Mouse (Mus musculus): ENCODE results near the gene Dab2.
A peak's percentile ranks its signal among the peaks of the same experiment; 100 is the strongest.

Dab2 gene

GRCm38 (mm10) chr15:6325443-6325842 lies 25.9 kb downstream of the Dab2 start:
- no peak for DNase-seq (ENCODE audit: low spot score)

- DNase-seq (ENCODE audit: low spot score) = no peak
These were observed 26.4 kb downstream of the Dab2 start for GRCm38 (mm10) chr15:6326011-6326410.

GRCm38 (mm10) chr15:6331380-6331779 lies 31.8 kb downstream of the Dab2 start:
- no peak for DNase-seq (ENCODE audit: low spot score)

- no peak for DNase-seq (ENCODE audit: low spot score)
These were observed 35.1 kb downstream of the Dab2 start for GRCm38 (mm10) chr15:6334664-6335206.

- DNase-seq (ENCODE audit: low spot score) = no peak
These were observed 40.2 kb downstream of the Dab2 start for GRCm38 (mm10) chr15:6339767-6340166.

- no peak for DNase-seq (ENCODE audit: low spot score)
These were observed 40.8 kb downstream of the Dab2 start for GRCm38 (mm10) chr15:6340347-6340746.

- DNase-seq (ENCODE audit: low spot score) = no peak
These were observed 41.8 kb downstream of the Dab2 start for GRCm38 (mm10) chr15:6341427-6341826.

- DNase-seq (ENCODE audit: low spot score) = no peak
These were observed 54.3 kb downstream of the Dab2 start for GRCm38 (mm10) chr15:6353901-6354300.

GRCm38 (mm10) chr15:6359859-6360258 lies 60.3 kb downstream of the Dab2 start:
- DNase-seq (ENCODE audit: low spot score) = no peak

GRCm38 (mm10) chr15:6369974-6370373 lies 70.4 kb downstream of the Dab2 start:
- DNase-seq (ENCODE audit: low spot score) = no peak

GRCm38 (mm10) chr15:6371486-6371885 lies 71.9 kb downstream of the Dab2 start:
- DNase-seq (ENCODE audit: low spot score) = no peak

- DNase-seq (ENCODE audit: low spot score) = no peak
These were observed 75.4 kb downstream of the Dab2 start for GRCm38 (mm10) chr15:6375016-6375415.

- no peak for DNase-seq (ENCODE audit: low spot score)
These were observed 76.4 kb downstream of the Dab2 start for GRCm38 (mm10) chr15:6376001-6376400.

- DNase-seq (ENCODE audit: low spot score) = no peak
These were observed 77.2 kb downstream of the Dab2 start for GRCm38 (mm10) chr15:6376785-6377184.

GRCm38 (mm10) chr15:6384027-6384426 lies 84.4 kb downstream of the Dab2 start:
- DNase-seq (ENCODE audit: low spot score) = no peak

GRCm38 (mm10) chr15:6385241-6385640 lies 85.7 kb downstream of the Dab2 start:
- no peak for DNase-seq (ENCODE audit: low spot score)

GRCm38 (mm10) chr15:6386159-6386951 lies 86.8 kb downstream of the Dab2 start:
- DNase-seq (ENCODE audit: low spot score) = peak; percentile 84

GRCm38 (mm10) chr15:6386961-6387728 lies 87.6 kb downstream of the Dab2 start:
- no peak for DNase-seq (ENCODE audit: low spot score)

- DNase-seq (ENCODE audit: low spot score) = no peak
These were observed 88.1 kb downstream of the Dab2 start for GRCm38 (mm10) chr15:6387729-6388070.

GRCm38 (mm10) chr15:6388146-6388545 lies 88.6 kb downstream of the Dab2 start:
- no peak for DNase-seq (ENCODE audit: low spot score)

- no peak for DNase-seq (ENCODE audit: low spot score)
These were observed 89.0 kb downstream of the Dab2 start for GRCm38 (mm10) chr15:6388631-6389030.

GRCm38 (mm10) chr15:6390106-6390505 lies 90.5 kb downstream of the Dab2 start:
- no peak for DNase-seq (ENCODE audit: low spot score)

- peak; percentile 57 for DNase-seq (ENCODE audit: low spot score)
These were observed 91.1 kb downstream of the Dab2 start for GRCm38 (mm10) chr15:6390657-6391056.

Measured in urinary bladder, postnatal 14 days (tissue).